Mouse (Mus musculus): Measurements from ENCODE around the gene Gm36079.
"Not testable (repeated sequence)": the region's sequence is repeated elsewhere in the genome, so short reads cannot be mapped to it uniquely, and the experiment has no call there.

GRCm38 (mm10) chr13:120070012-120070598 is 43.3 kb upstream of the Gm36079 start:
- TF ChIP-seq CTCF, EP300 (IDR thresholded peaks at IDR 0.05; ENCODE audit: low read depth): not testable (repeated sequence)
